Mouse (Mus musculus) frontal cortex, postnatal 14 days (tissue): Measurements from ENCODE around the gene Hoxa11.

ENCODE experiments used
- DNase-seq, 2 experiments: peaks; one replicate each; pipeline ENCODE4 v3.0.0; 2022; ENCODE audit warnings: low spot score in 2 of 2

Gene Hoxa11

GRCm38 (mm10) chr6:52232984-52233545, 12.5 kb downstream of the Hoxa11 start:
- no peak for DNase-seq

- DNase-seq, result no peak
These were observed 13.0 kb downstream of the Hoxa11 start for GRCm38 (mm10) chr6:52232568-52232965.

GRCm38 (mm10) chr6:52231885-52232567, 13.6 kb downstream of the Hoxa11 start:
- no peak for DNase-seq

GRCm38 (mm10) chr6:52230516-52231165, 15.0 kb downstream of the Hoxa11 start, which contains the start of gene Hoxa9:
Gene Hoxa9, minus strand, starts transcription at chr6:52231089.
- DNase-seq, result no peak

- no peak for DNase-seq
These were observed 15.8 kb downstream of the Hoxa11 start for GRCm38 (mm10) chr6:52229558-52230416.

GRCm38 (mm10) chr6:52228475-52229465, 16.8 kb downstream of the Hoxa11 start:
- no peak for DNase-seq

- DNase-seq, result no peak
These were observed 18.0 kb downstream of the Hoxa11 start for GRCm38 (mm10) chr6:52227470-52228222.

GRCm38 (mm10) chr6:52226569-52227257, 18.9 kb downstream of the Hoxa11 start:
- DNase-seq, result no peak

- DNase-seq, result no peak
These were observed 19.7 kb downstream of the Hoxa11 start for GRCm38 (mm10) chr6:52225612-52226568.

- no peak for DNase-seq
These were observed 20.6 kb downstream of the Hoxa11 start for GRCm38 (mm10) chr6:52224895-52225611.

GRCm38 (mm10) chr6:52223939-52224760, 21.5 kb downstream of the Hoxa11 start:
- DNase-seq, result no peak

- DNase-seq, result no peak
These were observed 22.9 kb downstream of the Hoxa11 start for GRCm38 (mm10) chr6:52222729-52223128.

- DNase-seq, result no peak
These were observed 23.5 kb downstream of the Hoxa11 start for GRCm38 (mm10) chr6:52221993-52222685.

GRCm38 (mm10) chr6:52221337-52221992, 24.1 kb downstream of the Hoxa11 start, which contains the start of gene Hoxa7:
Gene Hoxa7, minus strand, starts transcription at chr6:52221854.
- DNase-seq, result peak; percentile 54 to 74

GRCm38 (mm10) chr6:52220865-52221310, 24.7 kb downstream of the Hoxa11 start:
- no peak for DNase-seq
